In genomic region chr9:54585839-54586198, GRCm38 (mm10) we compare ENCODE assay signal across 8 mouse cellular contexts. TPM values are rescaled to one million over a fixed set of nuclear protein-coding genes. Genes with fewer than 3 reads are reported as not detected.
DNase-seq lines count a peak whose midpoint lies in the region; ATAC-seq and TF ChIP-seq lines count a peak whose summit lies in the region.

No protein-coding gene starts in this region.

- peaks cover 15% of the 10 kb centered on the region; the same call in 1 of the 2 replicates for H3K4me1 ChIP-seq in embryonic facial prominence, embryonic 15.5 days
- peaks cover 15% of the 10 kb centered on the region for H3K4me1 ChIP-seq in limb, embryonic 10.5 days
- peaks cover 11% of the 10 kb centered on the region; the same call in 1 of the 2 replicates for H3K4me1 ChIP-seq in neural tube, embryonic 14.5 days (ENCODE audit: control insufficient read depth, insufficient read depth, low read length)

- H3K27ac ChIP-seq in layer of hippocampus, adult 2 months = peak overlapping the region; percentile 96; the same call in 1 of the 2 replicates
- no peak overlapping the region for H3K27ac ChIP-seq in embryonic facial prominence, embryonic 15.5 days (replicated peaks)
- H3K27ac ChIP-seq in limb, embryonic 10.5 days = peak overlapping the region; percentile 90
- peak overlapping the region; percentile 55 for H3K27ac ChIP-seq in neural tube, embryonic 14.5 days (ENCODE audit: low read depth, low read length)

- no peaks in the 10 kb centered on the region for H3K9me3 ChIP-seq in embryonic facial prominence, embryonic 15.5 days (replicated peaks)
- no peaks in the 10 kb centered on the region for H3K9me3 ChIP-seq in limb, embryonic 10.5 days (replicated peaks)
- no peaks in the 10 kb centered on the region for H3K9me3 ChIP-seq in neural tube, embryonic 14.5 days (ENCODE audit: control insufficient read depth, low read length)

- H3K4me3 ChIP-seq in layer of hippocampus, adult 2 months = peak overlapping the region; percentile 93
- peak overlapping the region; percentile 96 for H3K4me3 ChIP-seq in embryonic facial prominence, embryonic 15.5 days (replicated peaks)
- H3K4me3 ChIP-seq in limb, embryonic 10.5 days = peak overlapping the region; percentile 89
- peak overlapping the region; percentile 97 for H3K4me3 ChIP-seq in neural tube, embryonic 14.5 days (ENCODE audit: low read depth, low read length)

- no peaks in the 10 kb centered on the region for H3K27me3 ChIP-seq in embryonic facial prominence, embryonic 15.5 days
- H3K27me3 ChIP-seq in limb, embryonic 10.5 days (ENCODE audit: low read depth, poor library complexity, severe bottlenecking) = no peaks in the 10 kb centered on the region
- no peaks in the 10 kb centered on the region; the same call in 1 of the 2 replicates for H3K27me3 ChIP-seq in neural tube, embryonic 14.5 days (ENCODE audit: control insufficient read depth, insufficient read depth, low read length)

- intact Hi-C loops in left cerebral cortex, postnatal 10 days (cut with DNase I) = no loop called here

- peaks cover under 1% of the 10 kb centered on the region for H3K36me3 ChIP-seq in embryonic facial prominence, embryonic 15.5 days
- H3K36me3 ChIP-seq in limb, embryonic 10.5 days = peaks cover 18% of the 10 kb centered on the region
- H3K36me3 ChIP-seq in neural tube, embryonic 14.5 days (ENCODE audit: control insufficient read depth, insufficient read depth, low read length) = no peaks in the 10 kb centered on the region

- H3K4me2 ChIP-seq in embryonic facial prominence, embryonic 15.5 days (replicated peaks) = peak overlapping the region; percentile 91
- peak overlapping the region; percentile 46 for H3K4me2 ChIP-seq in neural tube, embryonic 14.5 days (ENCODE audit: low read depth, low read length)

- WGBS in embryonic facial prominence, embryonic 15.5 days = 31% methylated on average over 5 of the region's 5 CpGs
- 35% methylated on average over 5 of the region's 5 CpGs for WGBS in limb, embryonic 10.5 days
- WGBS in neural tube, embryonic 14.5 days = 39% methylated on average over 5 of the region's 5 CpGs

- ATAC-seq in embryonic facial prominence, embryonic 15.5 days (ENCODE audit: insufficient number of reproducible peaks, low FRiP score, low TSS enrichment, low read depth) = no peak
- ATAC-seq in neural tube, embryonic 14.5 days (ENCODE audit: low read depth) = peak; percentile 25; the same call in 1 of the 2 replicates

- H3K9ac ChIP-seq in embryonic facial prominence, embryonic 15.5 days = 0 out of 2 replicates have a peak overlapping the region, but pooled peaks have one; percentile 7
- H3K9ac ChIP-seq in neural tube, embryonic 14.5 days (replicated peaks; ENCODE audit: low read depth, low read length) = peak overlapping the region; percentile 39; the same call in 1 of the 2 replicates

- no peak for DNase-seq in layer of hippocampus, adult 2 months (ENCODE audit: low spot score in 2 of 2)
- no peak for DNase-seq in layer of hippocampus, adult 9-11 months
- DNase-seq in limb, embryonic 10.5 days (ENCODE audit: low spot score) = no peak
- no peak for DNase-seq in layer of hippocampus, postnatal 10 days (ENCODE audit: low spot score in 2 of 2)
- no peak for DNase-seq in left cerebral cortex, postnatal 10 days (ENCODE audit: extremely low spot score in 1 of 2, low spot score in 2 of 2)
- no peak for DNase-seq in urinary bladder, adult 2 months (ENCODE audit: low spot score)

- TF ChIP-seq CTCF in layer of hippocampus, adult 2 months (conservative IDR thresholded peaks at IDR 0.05) = no peak

RNA-seq across cellular contexts. Expression of gene Idh3a, which starts 0.3 kb away (rescaled TPM):
- total RNA-seq in layer of hippocampus, adult 2 months (2021) = 100 to 1,000 TPM; 159 to 179 TPM
- polyA plus RNA-seq in embryonic facial prominence, embryonic 15.5 days (2015; fragmentation: Nextera tagmentation; extraction: Ambion mirVana) = 104 TPM in 2 replicates
- polyA plus RNA-seq in limb, embryonic 10.5 days (2016; fragmentation: Nextera tagmentation; extraction: Ambion mirVana) = 124 and 136 TPM in 2 replicates
- 165 and 178 TPM in 2 replicates for polyA plus RNA-seq in neural tube, embryonic 14.5 days (2014; fragmentation: Nextera tagmentation; extraction: Ambion mirVana)
- 100 to 1,000 TPM; 184 to 199 TPM for total RNA-seq in layer of hippocampus, postnatal 10 days (2021)
- 100 to 1,000 TPM; 206 to 208 TPM for total RNA-seq in left cerebral cortex, postnatal 10 days (2021)
- 61.3 and 66.5 TPM in 2 replicates for polyA plus RNA-seq in urinary bladder, adult 2 months (2012; rRNA removed)

RNA-seq across cellular contexts. Expression of gene Cib2, which starts 25.8 kb away (rescaled TPM):
- 10 to 100 TPM; 18.7 to 19.6 TPM for total RNA-seq in layer of hippocampus, adult 2 months (2021)
- 25.2 and 25.7 TPM in 2 replicates for polyA plus RNA-seq in embryonic facial prominence, embryonic 15.5 days (2015; fragmentation: Nextera tagmentation; extraction: Ambion mirVana)
- polyA plus RNA-seq in limb, embryonic 10.5 days (2016; fragmentation: Nextera tagmentation; extraction: Ambion mirVana) = 7.9 and 12.7 TPM in 2 replicates
- polyA plus RNA-seq in neural tube, embryonic 14.5 days (2014; fragmentation: Nextera tagmentation; extraction: Ambion mirVana) = 67.5 and 80.4 TPM in 2 replicates
- 10 to 100 TPM; 29.9 to 31.8 TPM for total RNA-seq in layer of hippocampus, postnatal 10 days (2021)
- total RNA-seq in left cerebral cortex, postnatal 10 days (2021) = 10 to 100 TPM; 32.8 to 33.9 TPM
- 8.1 and 9.5 TPM in 2 replicates for polyA plus RNA-seq in urinary bladder, adult 2 months (2012; rRNA removed)

RNA-seq across cellular contexts. Expression of gene Sh2d7, which starts 47.0 kb away (rescaled TPM):
- not detected for total RNA-seq in layer of hippocampus, adult 2 months (2021)
- 0.12 TPM in 1 of 2 replicates, not detected in the other for polyA plus RNA-seq in embryonic facial prominence, embryonic 15.5 days (2015; fragmentation: Nextera tagmentation; extraction: Ambion mirVana)
- polyA plus RNA-seq in limb, embryonic 10.5 days (2016; fragmentation: Nextera tagmentation; extraction: Ambion mirVana) = not detected in 2 replicates
- polyA plus RNA-seq in neural tube, embryonic 14.5 days (2014; fragmentation: Nextera tagmentation; extraction: Ambion mirVana) = not detected in 2 replicates
- not detected for total RNA-seq in layer of hippocampus, postnatal 10 days (2021)
- not detected for total RNA-seq in left cerebral cortex, postnatal 10 days (2021)
- polyA plus RNA-seq in urinary bladder, adult 2 months (2012; rRNA removed) = not detected in 2 replicates
